Mouse (Mus musculus): ENCODE results near the gene Rbx1. TPM values are rescaled to one million over a fixed set of nuclear protein-coding genes. Genes with fewer than 3 reads are reported as not detected.

Rbx1 gene
- polyA plus RNA-seq, 1 experiment from 2014 or later, result 515 TPM

DNA sequence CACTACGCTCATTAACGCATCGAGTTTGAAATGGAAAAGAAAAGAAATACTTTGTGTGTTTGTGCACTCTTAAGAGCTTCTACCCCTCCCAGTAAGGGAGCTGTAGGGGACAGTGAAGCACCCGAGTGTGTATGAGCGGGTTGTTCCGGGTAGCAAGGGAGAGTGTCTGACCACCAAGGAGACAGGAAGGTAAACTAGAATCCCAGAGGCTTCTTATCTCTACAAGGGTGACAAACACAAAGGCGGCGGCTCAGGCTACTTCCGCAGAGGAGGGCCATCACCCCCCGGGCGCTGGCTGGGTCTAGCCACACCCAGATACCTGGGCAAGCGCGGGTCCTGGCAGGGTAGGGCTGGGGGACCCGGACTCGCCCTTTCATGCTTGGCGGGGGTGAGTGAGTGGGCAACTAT lies 56.7 kb downstream of the Rbx1 start:
- no peak for ATAC-seq (ENCODE audit: insufficient read depth, low FRiP score, low TSS enrichment)

DNA sequence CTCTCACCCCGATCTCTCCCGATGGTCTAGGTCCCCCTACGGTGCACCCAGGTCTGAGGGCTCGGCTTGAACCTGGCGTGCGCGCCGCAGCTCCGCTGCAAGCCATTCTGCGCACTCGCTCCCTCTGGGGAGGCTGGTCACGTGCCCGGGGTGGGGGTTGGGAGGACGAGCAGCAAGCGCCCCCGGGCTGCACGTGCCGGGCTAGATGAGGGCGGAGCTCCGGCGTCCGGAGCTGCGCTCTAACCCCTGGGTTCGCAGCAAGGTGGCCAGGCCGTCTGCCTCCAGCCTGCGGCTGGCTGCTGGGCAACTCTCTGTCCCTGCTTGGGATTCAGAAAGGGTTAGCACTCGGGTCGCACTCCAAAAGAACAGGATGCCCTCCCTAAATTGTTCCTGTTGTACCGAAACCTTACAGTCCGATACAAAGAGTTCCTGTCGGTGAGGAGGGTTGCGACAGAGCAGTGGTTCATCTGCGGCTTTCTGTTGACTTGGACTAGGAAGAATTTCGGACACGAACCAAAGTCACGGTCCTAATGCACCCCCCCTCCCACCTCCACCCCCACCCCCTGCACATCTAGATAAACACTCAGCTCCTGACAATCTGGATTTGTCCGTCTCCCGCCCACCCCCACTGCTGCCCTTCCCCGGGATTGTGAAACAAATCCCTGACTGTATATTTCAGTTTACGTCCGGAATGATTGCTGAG lies 57.2 kb downstream of the Rbx1 start:
- Histone ChIP-seq H3K9me3 (ENCODE audit: control insufficient read depth, low read length) (no peaks in the 10 kb centered on the region), H3K27me3 (ENCODE audit: control insufficient read depth, insufficient read depth, low read length) (no peaks in the 10 kb centered on the region), H3K27ac (ENCODE audit: low read depth, low read length) (peak overlapping the region; percentile 60), H3K4me2 (ENCODE audit: low read depth) (peak overlapping the region; percentile 93), H3K9ac (ENCODE audit: low read length) (peak overlapping the region; percentile 76), H3K4me1 (ENCODE audit: control insufficient read depth, insufficient read depth, low read length) (no peaks in the 10 kb centered on the region), H3K36me3 (ENCODE audit: control insufficient read depth, insufficient read depth, low read length) (no peaks in the 10 kb centered on the region), H3K4me3 (ENCODE audit: low read depth, low read length) (peak overlapping the region; percentile 51)
- under 1% methylated on average over 41 of the region's 41 CpGs for WGBS
- peak; percentile 94 for DNase-seq (ENCODE audit: low spot score)
- peak; percentile 95 for ATAC-seq (ENCODE audit: insufficient read depth, low FRiP score, low TSS enrichment)

More for the DNA sequence above, 56.7 kb downstream of the Rbx1 start:
- no peaks in the 10 kb centered on the region for H3K9me3 ChIP-seq (ENCODE audit: control insufficient read depth, low read length)
- 0% methylated on average over 16 of the region's 16 CpGs for WGBS
- H3K4me2 ChIP-seq (ENCODE audit: low read depth), result peak overlapping the region; percentile 93
- H3K4me3 ChIP-seq (ENCODE audit: low read depth, low read length), result peak overlapping the region; percentile 51
- DNase-seq (ENCODE audit: low spot score), result no peak
- no peaks in the 10 kb centered on the region for H3K27me3 ChIP-seq (ENCODE audit: control insufficient read depth, insufficient read depth, low read length)
- peak overlapping the region; percentile 76 for H3K9ac ChIP-seq (ENCODE audit: low read length)
- H3K4me1 ChIP-seq (ENCODE audit: control insufficient read depth, insufficient read depth, low read length), result no peaks in the 10 kb centered on the region
- H3K27ac ChIP-seq (ENCODE audit: low read depth, low read length), result peak overlapping the region; percentile 60
- H3K36me3 ChIP-seq (ENCODE audit: control insufficient read depth, insufficient read depth, low read length), result no peaks in the 10 kb centered on the region

DNA sequence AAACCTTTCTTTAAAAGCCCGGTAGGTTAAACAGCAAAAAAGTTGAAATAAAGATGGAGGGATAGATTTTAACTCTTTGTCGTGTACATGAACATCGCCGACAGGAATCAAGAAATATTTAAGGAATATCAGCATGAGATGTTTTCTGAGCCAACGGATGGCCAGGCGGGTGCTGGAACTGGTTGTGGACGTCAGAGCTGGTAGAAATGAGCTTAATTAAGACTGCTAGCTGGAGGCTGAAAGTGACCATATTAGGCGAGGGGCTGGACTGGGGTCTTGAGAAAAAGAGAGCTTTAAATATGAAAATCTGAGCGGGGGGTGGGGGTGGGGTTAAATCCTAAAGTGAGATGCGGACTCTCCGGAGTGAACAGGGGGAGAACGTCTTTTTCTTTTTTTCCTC lies 57.8 kb downstream of the Rbx1 start:
- DNase-seq (ENCODE audit: low spot score) (peak; percentile 51), ATAC-seq (ENCODE audit: insufficient read depth, low FRiP score, low TSS enrichment) (no peak)
- Histone ChIP-seq H3K4me1 (ENCODE audit: control insufficient read depth, insufficient read depth, low read length) (no peaks in the 10 kb centered on the region), H3K4me3 (ENCODE audit: low read depth, low read length) (peak overlapping the region; percentile 51), H3K36me3 (ENCODE audit: control insufficient read depth, insufficient read depth, low read length) (no peaks in the 10 kb centered on the region), H3K27me3 (ENCODE audit: control insufficient read depth, insufficient read depth, low read length) (no peaks in the 10 kb centered on the region), H3K9me3 (ENCODE audit: control insufficient read depth, low read length) (no peaks in the 10 kb centered on the region), H3K9ac (ENCODE audit: low read length) (no peak overlapping the region; the same call in 1 of the 2 replicates), H3K4me2 (ENCODE audit: low read depth) (peak overlapping the region; percentile 93), H3K27ac (ENCODE audit: low read depth, low read length) (no peak overlapping the region)
- WGBS, result under 1% methylated on average over 12 of the region's 12 CpGs

Other genes starting within 250 kb of the Rbx1 start
- 0.77 and 1.1 TPM in 2 replicates for gene Mchr1, start 230.8 kb upstream of the Rbx1 start, polyA plus RNA-seq (2014; fragmentation: Nextera tagmentation; extraction: Ambion mirVana)
- gene Slc25a17, start 105.5 kb upstream of the Rbx1 start, polyA plus RNA-seq (2014; fragmentation: Nextera tagmentation; extraction: Ambion mirVana), result 108 and 109 TPM in 2 replicates
- 176 and 189 TPM in 2 replicates for gene St13, start 66.2 kb upstream of the Rbx1 start, polyA plus RNA-seq (2014; fragmentation: Nextera tagmentation; extraction: Ambion mirVana)
- gene Xpnpep3, start 66.2 kb upstream of the Rbx1 start, polyA plus RNA-seq (2014; fragmentation: Nextera tagmentation; extraction: Ambion mirVana), result 7.7 and 8.1 TPM in 2 replicates
- 0.69 and 0.72 TPM in 2 replicates for gene Dnajb7, start 58.0 kb upstream of the Rbx1 start, polyA plus RNA-seq (2014; fragmentation: Nextera tagmentation; extraction: Ambion mirVana)
- 25.4 and 29.6 TPM in 2 replicates for gene Ep300, start 119.1 kb downstream of the Rbx1 start, polyA plus RNA-seq (2014; fragmentation: Nextera tagmentation; extraction: Ambion mirVana)
- 28.6 and 31.7 TPM in 2 replicates for gene L3mbtl2, start 197.6 kb downstream of the Rbx1 start, polyA plus RNA-seq (2014; fragmentation: Nextera tagmentation; extraction: Ambion mirVana)
- 2.4 and 3.0 TPM in 2 replicates for gene Chadl, start 231.0 kb downstream of the Rbx1 start, polyA plus RNA-seq (2014; fragmentation: Nextera tagmentation; extraction: Ambion mirVana)